Mouse (Mus musculus) forebrain, embryonic 12.5 days (tissue): Measurements from ENCODE around the gene Fam129c. TPM values are rescaled to one million over a fixed set of nuclear protein-coding genes. Genes with fewer than 3 reads are reported as not detected.

ENCODE experiments used
- ATAC-seq: fragments of 200-750 bp; cut with Nextera tagmentation; 2 replicates; pipeline ENCODE4 v1.8.0; 2017; ENCODE audit warnings: moderate TSS enrichment; ENCODE audit not compliant: low FRiP score
- H3K27ac ChIP-seq: fragments of 300-500 bp; sonication (generic); 2 replicates; pipeline ENCODE4 v1.5.1; 2016; ENCODE audit warnings: mild to moderate bottlenecking
- H3K27me3 ChIP-seq: fragments of 300-500 bp; sonication (generic); 2 replicates; pipeline ENCODE4 v1.6.1; 2016; ENCODE audit warnings: mild to moderate bottlenecking
- H3K36me3 ChIP-seq: fragments of 300-500 bp; sonication (generic); replicated peaks from 2 replicates; pipeline ENCODE4 v1.6.1; 2016; ENCODE audit warnings: mild to moderate bottlenecking
- H3K4me1 ChIP-seq: fragments of 300-500 bp; sonication (generic); 2 replicates; pipeline ENCODE4 v1.6.1; 2016
- H3K4me2 ChIP-seq: fragments of 300-500 bp; sonication (generic); 2 replicates; pipeline ENCODE4 v1.6.1; 2016; ENCODE audit warnings: mild to moderate bottlenecking, moderate library complexity
- H3K4me3 ChIP-seq: fragments of 300-500 bp; sonication (generic); replicated peaks from 2 replicates; pipeline ENCODE4 v1.5.1; 2016; ENCODE audit warnings: mild to moderate bottlenecking
- H3K9ac ChIP-seq: fragments of 300-500 bp; sonication (generic); 2 replicates; pipeline ENCODE4 v1.6.1; 2016; ENCODE audit warnings: mild to moderate bottlenecking
- H3K9me3 ChIP-seq: fragments of 300-500 bp; sonication (generic); 2 replicates; pipeline ENCODE4 v1.6.1; 2016
- WGBS: fragments of 180-500 bp; shearing (Covaris S2); methylation state at CpG from one replicate; pipeline ENCODE4 v1.1.7; 2016; 5-methylcytosine and 5-hydroxymethylcytosine counted together
- polyA plus RNA-seq: library from polyadenylated mRNA; unstranded; fragments of >200 nt; fragmentation: Nextera tagmentation; extraction: Ambion mirVana; gene quantifications from 2 replicates; pipeline ENCODE4 v1.2.1, GENCODE M21; 2016

The Fam129c gene
- polyA plus RNA-seq, 1 experiment from 2014 or later: 4.3 TPM

- 61% methylated on average over 6 of the region's 6 CpGs for WGBS
- Histone ChIP-seq H3K9me3 (no peaks in the 10 kb centered on the region), H3K9ac (no peak overlapping the region), H3K4me3 (no peak overlapping the region; the same call in 1 of the 2 replicates), H3K27me3 (peaks cover 18% of the 10 kb centered on the region), H3K4me1 (peaks cover 21% of the 10 kb centered on the region), H3K36me3 (peaks cover 3% of the 10 kb centered on the region), H3K27ac (0 out of 2 replicates have a peak overlapping the region, but pooled peaks have one; percentile 36), H3K4me2 (no peak overlapping the region)
- ATAC-seq: no peak
Observed at GRCm38 (mm10) chr8:71596384-71596783, 1.1 kb upstream of the Fam129c start.

DNA sequence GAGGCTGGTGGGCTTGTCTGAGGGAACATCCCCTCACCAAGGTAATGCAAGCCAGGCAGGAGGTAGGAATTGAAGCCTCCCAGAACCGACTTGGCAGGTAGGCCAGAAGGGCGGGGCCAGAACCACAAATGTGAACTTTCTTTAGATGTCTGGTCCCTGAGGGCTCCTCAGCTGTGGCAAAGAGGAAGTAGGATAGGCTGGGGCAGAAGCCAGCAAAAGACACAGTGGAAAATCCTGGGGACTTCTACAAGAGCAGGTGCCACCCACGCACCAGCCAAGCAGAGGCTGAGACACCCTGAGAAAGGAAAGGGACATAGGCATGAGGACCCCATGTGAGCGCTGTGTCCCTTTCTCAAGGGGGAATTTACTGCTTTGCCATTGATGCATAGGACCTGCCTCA is 650 bp upstream of the Fam129c start:
- H3K4me1 ChIP-seq: peaks cover 19% of the 10 kb centered on the region
- H3K27ac ChIP-seq: no peak overlapping the region
- H3K4me2 ChIP-seq: no peak overlapping the region
- H3K4me3 ChIP-seq: no peak overlapping the region
- 84% methylated on average over 4 of the region's 4 CpGs for WGBS
- peaks cover 3% of the 10 kb centered on the region for H3K36me3 ChIP-seq
- no peak for ATAC-seq
- H3K27me3 ChIP-seq: peaks cover 22% of the 10 kb centered on the region
- H3K9me3 ChIP-seq: no peaks in the 10 kb centered on the region
- no peak overlapping the region for H3K9ac ChIP-seq

- Histone ChIP-seq H3K27me3 (peaks cover 37% of the 10 kb centered on the region), H3K4me1 (peaks cover 22% of the 10 kb centered on the region), H3K9ac (no peak overlapping the region), H3K36me3 (peaks cover 3% of the 10 kb centered on the region), H3K27ac (no peak overlapping the region), H3K4me2 (no peak overlapping the region), H3K4me3 (no peak overlapping the region), H3K9me3 (no peaks in the 10 kb centered on the region)
- ATAC-seq: no peak
Observed at GRCm38 (mm10) chr8:71598375-71598774, 927 bp downstream of the Fam129c start.

DNA sequence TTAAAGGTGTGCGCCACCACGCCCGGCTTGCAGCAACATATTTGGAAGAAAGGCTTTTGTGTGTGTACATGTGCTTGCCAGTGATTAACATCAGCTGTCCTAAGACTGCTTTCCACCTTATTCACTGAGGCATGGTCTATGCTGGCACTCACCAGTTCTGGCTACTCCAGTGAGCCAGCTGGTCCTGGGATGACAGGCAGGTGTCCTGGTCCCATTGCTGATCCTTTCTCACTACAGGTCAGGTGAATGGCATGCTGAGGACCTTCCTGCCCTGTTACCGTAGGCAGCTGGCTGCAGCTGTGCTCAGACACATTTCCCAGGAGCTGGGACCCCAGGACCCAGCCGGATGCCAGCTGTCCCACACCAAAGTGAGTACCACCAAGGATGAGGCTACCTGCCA is 1.4 kb downstream of the Fam129c start:
- H3K9ac ChIP-seq: no peak overlapping the region
- 95% methylated on average over 5 of the region's 5 CpGs for WGBS

GRCm38 (mm10) chr8:71601939-71602665 is 4.7 kb downstream of the Fam129c start:
- Histone ChIP-seq H3K9ac (0 out of 2 replicates have a peak overlapping the region, but pooled peaks have one; percentile 22), H3K4me3 (peak overlapping the region; percentile 32), H3K4me2 (peak overlapping the region; percentile 52), H3K27ac (no peak overlapping the region), H3K36me3 (peaks cover 3% of the 10 kb centered on the region; the same call in 1 of the 2 replicates), H3K27me3 (peaks cover 56% of the 10 kb centered on the region), H3K4me1 (peaks cover 13% of the 10 kb centered on the region), H3K9me3 (no peaks in the 10 kb centered on the region)
- ATAC-seq: peak; percentile 43
- WGBS: 3% methylated on average over 65 of the region's 65 CpGs

More for the DNA sequence above, 1.4 kb downstream of the Fam129c start:
- no peak overlapping the region for H3K4me2 ChIP-seq
- no peak for ATAC-seq
- H3K4me1 ChIP-seq: peaks cover 20% of the 10 kb centered on the region
- no peaks in the 10 kb centered on the region for H3K9me3 ChIP-seq
- H3K27me3 ChIP-seq: peaks cover 42% of the 10 kb centered on the region
- H3K4me3 ChIP-seq: no peak overlapping the region
- no peak overlapping the region for H3K27ac ChIP-seq
- peaks cover 3% of the 10 kb centered on the region for H3K36me3 ChIP-seq

GRCm38 (mm10) chr8:71602666-71603334 is 5.4 kb downstream of the Fam129c start:
- 1% methylated on average over 32 of the region's 32 CpGs for WGBS
- peak overlapping the region; percentile 32 for H3K4me3 ChIP-seq
- no peaks in the 10 kb centered on the region for H3K9me3 ChIP-seq
- H3K36me3 ChIP-seq: peaks cover 3% of the 10 kb centered on the region; the same call in 1 of the 2 replicates
- H3K4me1 ChIP-seq: peaks cover 13% of the 10 kb centered on the region
- H3K9ac ChIP-seq: 0 out of 2 replicates have a peak overlapping the region, but pooled peaks have one; percentile 22
- peak; percentile 65 for ATAC-seq
- H3K4me2 ChIP-seq: peak overlapping the region; percentile 52
- H3K27me3 ChIP-seq: peaks cover 56% of the 10 kb centered on the region
- H3K27ac ChIP-seq: no peak overlapping the region

GRCm38 (mm10) chr8:71604021-71604420 is 6.6 kb downstream of the Fam129c start:
- Histone ChIP-seq H3K4me2 (no peak overlapping the region), H3K4me1 (peaks cover 13% of the 10 kb centered on the region), H3K36me3 (peaks cover 2% of the 10 kb centered on the region; the same call in 1 of the 2 replicates), H3K27ac (no peak overlapping the region), H3K9ac (no peak overlapping the region), H3K9me3 (no peaks in the 10 kb centered on the region), H3K4me3 (no peak overlapping the region), H3K27me3 (peaks cover 54% of the 10 kb centered on the region)
- no peak for ATAC-seq
- 54% methylated on average over 7 of the region's 7 CpGs for WGBS

DNA sequence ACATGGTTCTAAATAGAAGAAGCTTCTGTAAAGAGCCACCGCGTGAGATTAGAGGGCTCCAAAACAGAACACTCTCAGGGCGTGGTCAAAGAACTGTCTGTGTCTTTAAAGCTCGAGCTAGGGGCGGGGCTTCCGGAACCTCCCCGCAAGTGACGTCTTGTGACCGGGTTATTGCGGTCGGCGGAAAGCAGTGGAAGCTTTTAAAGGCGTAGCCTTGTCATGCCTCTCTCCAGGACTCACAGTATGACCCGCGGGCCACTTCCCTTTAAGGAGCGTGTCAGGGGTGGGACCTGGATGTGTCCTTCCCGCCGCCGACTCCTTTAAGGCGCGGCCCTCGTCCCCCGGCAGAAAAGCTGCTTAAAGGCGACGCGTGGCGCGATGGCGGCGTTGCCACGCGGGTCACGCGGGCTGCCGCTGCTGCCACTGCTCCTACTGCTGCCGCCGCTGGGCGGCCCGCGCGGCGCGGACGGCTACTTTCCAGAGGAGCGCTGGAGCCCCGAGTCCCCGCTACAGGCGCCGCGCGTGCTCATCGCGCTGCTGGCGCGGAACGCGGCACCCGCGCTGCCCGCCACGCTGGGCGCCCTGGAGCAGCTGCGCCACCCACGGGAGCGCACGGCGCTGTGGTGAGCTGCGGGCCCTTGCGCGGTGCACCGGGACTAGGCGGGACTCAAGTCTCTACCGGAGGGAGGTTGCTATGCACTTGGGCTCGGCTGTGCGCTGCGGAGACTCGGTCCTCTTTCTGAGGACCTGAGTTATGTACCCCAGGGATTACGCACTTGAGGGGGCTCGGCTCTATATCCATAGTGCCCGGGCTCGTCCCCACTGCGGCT is 13.6 kb downstream of the Fam129c start, which contains the start of gene Colgalt1:
Gene Colgalt1 (plus strand): TSS at position 177 of the 830 bp plus-strand sequence.
- H3K9ac ChIP-seq: peak within 1 kb of the TSS; percentile 90
- H3K27ac ChIP-seq: peak within 1 kb of the TSS; percentile 84
- WGBS: under 1% methylated on average over 79 of the region's 82 CpGs
- peak; percentile 99 for ATAC-seq
- peaks cover 22% of the 10 kb centered on the region for H3K36me3 ChIP-seq
- H3K27me3 ChIP-seq: no peaks in the 10 kb centered on the region
- H3K4me1 ChIP-seq: peaks cover 15% of the 10 kb centered on the region
- peak within 1 kb of the TSS; percentile 95 for H3K4me3 ChIP-seq
- peak within 1 kb of the TSS; percentile 77 for H3K4me2 ChIP-seq
- H3K9me3 ChIP-seq: no peaks in the 10 kb centered on the region

GRCm38 (mm10) chr8:71612141-71612540 is 14.7 kb downstream of the Fam129c start:
- 43% methylated on average over 5 of the region's 5 CpGs for WGBS
- Histone ChIP-seq H3K4me2 (peak overlapping the region; percentile 77), H3K4me3 (peak overlapping the region; percentile 95), H3K9ac (peak overlapping the region; percentile 90), H3K36me3 (peaks cover 31% of the 10 kb centered on the region), H3K9me3 (no peaks in the 10 kb centered on the region), H3K4me1 (peaks cover 15% of the 10 kb centered on the region), H3K27me3 (no peaks in the 10 kb centered on the region), H3K27ac (no peak overlapping the region)
- no peak for ATAC-seq

GRCm38 (mm10) chr8:71613418-71613817 is 16.0 kb downstream of the Fam129c start:
- ATAC-seq: no peak
- Histone ChIP-seq H3K4me3 (no peak overlapping the region), H3K9me3 (no peaks in the 10 kb centered on the region), H3K4me2 (no peak overlapping the region), H3K4me1 (peaks cover 15% of the 10 kb centered on the region), H3K9ac (no peak overlapping the region), H3K36me3 (peaks cover 43% of the 10 kb centered on the region), H3K27ac (no peak overlapping the region), H3K27me3 (no peaks in the 10 kb centered on the region)
- 72% methylated on average over 4 of the region's 4 CpGs for WGBS

DNA sequence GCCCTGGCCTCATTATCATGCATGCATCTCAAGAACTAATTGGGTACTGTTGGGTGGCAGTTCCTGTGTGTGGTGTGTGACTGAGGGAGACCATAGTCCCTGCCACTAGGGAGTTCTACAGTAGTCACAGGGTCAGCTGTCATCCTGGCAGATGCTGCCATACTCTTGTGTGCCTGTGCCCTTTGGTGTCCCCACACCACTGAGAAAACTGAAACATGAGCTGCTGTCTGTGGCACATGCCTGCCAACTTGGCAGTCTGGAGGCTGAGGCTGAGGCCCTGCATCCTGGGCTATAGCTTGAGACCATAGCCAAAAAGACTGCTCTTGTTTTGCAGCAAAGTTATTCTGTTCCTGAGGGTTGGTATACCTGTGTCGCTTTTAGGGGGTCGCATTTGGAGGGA is 22.3 kb downstream of the Fam129c start:
- H3K27me3 ChIP-seq: no peaks in the 10 kb centered on the region
- H3K4me3 ChIP-seq: no peak overlapping the region
- H3K9me3 ChIP-seq: 0 out of 2 replicates have a peak, but pooled peaks cover 2% of the 10 kb centered on the region
- no peak overlapping the region for H3K9ac ChIP-seq
- H3K36me3 ChIP-seq: peaks cover 94% of the 10 kb centered on the region
- WGBS: 100% methylated on average over 2 of the region's 2 CpGs
- ATAC-seq: no peak
- no peak overlapping the region for H3K4me2 ChIP-seq
- H3K4me1 ChIP-seq: no peaks in the 10 kb centered on the region
- H3K27ac ChIP-seq: no peak overlapping the region

- H3K27ac ChIP-seq: no peak overlapping the region
Observed at GRCm38 (mm10) chr8:71625088-71625487, 27.6 kb downstream of the Fam129c start.

More at GRCm38 (mm10) chr8:71625088-71625487, 27.6 kb downstream of the Fam129c start:
- no peak overlapping the region for H3K4me3 ChIP-seq
- H3K9ac ChIP-seq: no peak overlapping the region
- no peak overlapping the region for H3K4me2 ChIP-seq
- H3K36me3 ChIP-seq: peaks cover 58% of the 10 kb centered on the region
- peaks cover 11% of the 10 kb centered on the region for H3K27me3 ChIP-seq
- peaks cover 14% of the 10 kb centered on the region for H3K4me1 ChIP-seq
- no peak for ATAC-seq
- H3K9me3 ChIP-seq: 0 out of 2 replicates have a peak, but pooled peaks cover 2% of the 10 kb centered on the region
- 90% methylated on average over 1 of the region's 1 CpGs for WGBS
